Mouse (Mus musculus) cerebellum, postnatal 25 days (tissue): ENCODE data around the gene Rbm6.

Experiments used
- DNase-seq, 2 experiments: peaks; one replicate each; pipeline ENCODE4 v3.0.0; 2021; ENCODE audit warnings: mixed read lengths in 2 of 2

The Rbm6 gene

GRCm38 (mm10) chr9:107872350-107873098 is 513 bp downstream of the Rbm6 start:
- DNase-seq, result peak; percentile 96 to 97

GRCm38 (mm10) chr9:107866081-107866480 is 7.0 kb downstream of the Rbm6 start:
- no peak for DNase-seq

- no peak for DNase-seq
Observed at GRCm38 (mm10) chr9:107864493-107864892, 8.5 kb downstream of the Rbm6 start.

- DNase-seq, result no peak
Observed at GRCm38 (mm10) chr9:107858343-107858742, 14.7 kb downstream of the Rbm6 start.

- DNase-seq, result no peak
Observed at GRCm38 (mm10) chr9:107848922-107849321, 24.1 kb downstream of the Rbm6 start.

- no peak for DNase-seq
Observed at GRCm38 (mm10) chr9:107842709-107843108, 30.3 kb downstream of the Rbm6 start.

- DNase-seq, result no peak
Observed at GRCm38 (mm10) chr9:107838869-107839268, 34.2 kb downstream of the Rbm6 start.

- no peak for DNase-seq
Observed at GRCm38 (mm10) chr9:107833826-107834225, 39.2 kb downstream of the Rbm6 start.

GRCm38 (mm10) chr9:107831765-107832164 is 41.3 kb downstream of the Rbm6 start:
- DNase-seq, result no peak

GRCm38 (mm10) chr9:107812132-107812531 is 60.9 kb downstream of the Rbm6 start:
- DNase-seq, result no peak

GRCm38 (mm10) chr9:107810985-107811384 is 62.1 kb downstream of the Rbm6 start:
- DNase-seq, result no peak

- DNase-seq, result no peak
Observed at GRCm38 (mm10) chr9:107791714-107792113, 81.3 kb downstream of the Rbm6 start.

GRCm38 (mm10) chr9:107782536-107783203 is 90.4 kb downstream of the Rbm6 start:
- DNase-seq, result no peak

- DNase-seq, result no peak
Observed at GRCm38 (mm10) chr9:107776809-107777208, 96.2 kb downstream of the Rbm6 start.

GRCm38 (mm10) chr9:107774411-107774810 is 98.6 kb downstream of the Rbm6 start:
- DNase-seq, result no peak

- DNase-seq, result no peak
Observed at GRCm38 (mm10) chr9:107771782-107772181, 101.3 kb downstream of the Rbm6 start.

GRCm38 (mm10) chr9:107770374-107771290 is 102.4 kb downstream of the Rbm6 start, which contains the start of gene Rbm5:
Gene Rbm5 (minus strand): TSS chr9:107770996.
- peak; percentile 93 to 96 for DNase-seq

- DNase-seq, result no peak
Observed at GRCm38 (mm10) chr9:107770037-107770373, 103.0 kb downstream of the Rbm6 start.

GRCm38 (mm10) chr9:107769445-107770000 is 103.5 kb downstream of the Rbm6 start:
- no peak for DNase-seq

GRCm38 (mm10) chr9:107768851-107769250 is 104.2 kb downstream of the Rbm6 start:
- no peak for DNase-seq

- DNase-seq, result no peak
Observed at GRCm38 (mm10) chr9:107759593-107759992, 113.4 kb downstream of the Rbm6 start.

GRCm38 (mm10) chr9:107750378-107750777 is 122.7 kb downstream of the Rbm6 start:
- DNase-seq, result no peak

GRCm38 (mm10) chr9:107748063-107748462 is 125.0 kb downstream of the Rbm6 start:
- no peak for DNase-seq
